Mouse (Mus musculus): ENCODE data around the gene Calb2.

- no peak for TF ChIP-seq CTCF (IDR thresholded peaks at IDR 0.05; ENCODE audit: extremely low read depth, insufficient read length, insufficient replicate concordance, low read depth, low read length)
- TF ChIP-seq POLR2A (IDR thresholded peaks at IDR 0.05; ENCODE audit: low read depth, low read length): no peak
These were observed 9.5 kb upstream of the Calb2 start for GRCm38 (mm10) chr8:110177359-110178155.

Measured in small intestine, adult 2 months (tissue).